Mouse (Mus musculus): ENCODE results near the gene Fntb.

The Fntb gene

DNA sequence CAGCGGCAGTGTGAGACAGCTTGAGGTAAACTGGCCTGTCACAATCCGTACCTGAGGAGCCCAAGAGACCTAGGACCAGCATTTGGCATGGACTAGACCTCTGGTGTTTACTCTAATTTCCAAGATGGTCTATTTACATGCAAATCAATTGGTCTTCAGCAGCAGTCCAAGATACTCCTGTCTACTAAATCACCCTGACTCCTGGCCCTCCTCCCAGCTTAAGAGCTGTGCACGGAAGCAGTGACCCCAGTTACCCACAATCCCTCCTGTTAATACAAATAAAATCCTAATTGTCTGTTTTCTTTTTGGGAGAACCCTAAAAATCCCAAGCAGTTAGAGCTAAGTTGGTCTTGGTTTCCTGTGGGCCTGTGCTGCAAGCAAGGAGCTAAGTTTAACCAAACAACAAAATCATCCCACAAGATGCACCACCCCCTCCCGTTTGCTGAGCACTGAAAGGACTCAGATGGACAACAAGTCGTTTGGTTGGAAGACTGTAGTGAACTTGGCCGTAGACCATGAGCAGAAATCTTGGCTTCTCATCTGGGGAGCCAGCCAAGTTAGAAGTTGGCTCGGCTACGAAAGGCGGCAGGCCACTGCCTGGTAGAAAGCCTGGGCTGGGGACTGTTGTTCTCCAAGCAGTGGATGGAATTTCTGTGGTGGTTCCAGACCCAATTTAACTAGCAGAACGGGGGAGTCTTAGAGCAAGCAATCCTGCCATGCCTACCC lies 189.5 kb downstream of the Fntb start:
- no peak for DNase-seq (ENCODE audit: low read depth, low spot score)

DNA sequence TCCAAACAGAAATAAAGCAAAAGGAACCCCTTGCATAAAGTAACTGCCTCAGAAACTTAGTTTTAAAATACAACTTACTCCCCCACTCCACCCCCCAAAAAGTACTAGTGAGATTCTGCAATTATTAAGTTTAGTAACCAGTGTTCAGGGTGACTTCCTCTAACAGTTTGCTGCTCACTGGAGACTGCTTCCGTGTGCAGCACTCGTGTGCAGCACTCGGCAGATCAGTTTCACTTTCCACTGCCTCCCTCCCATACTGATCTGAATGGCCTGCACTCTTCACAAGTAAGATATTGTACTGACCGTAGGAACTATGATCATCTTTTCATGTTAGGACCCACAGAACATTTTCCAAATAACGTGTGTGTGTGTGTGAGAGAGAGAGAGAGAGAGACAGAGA lies 192.3 kb downstream of the Fntb start:
- peak; percentile 80 for DNase-seq (ENCODE audit: low read depth, low spot score)

DNA sequence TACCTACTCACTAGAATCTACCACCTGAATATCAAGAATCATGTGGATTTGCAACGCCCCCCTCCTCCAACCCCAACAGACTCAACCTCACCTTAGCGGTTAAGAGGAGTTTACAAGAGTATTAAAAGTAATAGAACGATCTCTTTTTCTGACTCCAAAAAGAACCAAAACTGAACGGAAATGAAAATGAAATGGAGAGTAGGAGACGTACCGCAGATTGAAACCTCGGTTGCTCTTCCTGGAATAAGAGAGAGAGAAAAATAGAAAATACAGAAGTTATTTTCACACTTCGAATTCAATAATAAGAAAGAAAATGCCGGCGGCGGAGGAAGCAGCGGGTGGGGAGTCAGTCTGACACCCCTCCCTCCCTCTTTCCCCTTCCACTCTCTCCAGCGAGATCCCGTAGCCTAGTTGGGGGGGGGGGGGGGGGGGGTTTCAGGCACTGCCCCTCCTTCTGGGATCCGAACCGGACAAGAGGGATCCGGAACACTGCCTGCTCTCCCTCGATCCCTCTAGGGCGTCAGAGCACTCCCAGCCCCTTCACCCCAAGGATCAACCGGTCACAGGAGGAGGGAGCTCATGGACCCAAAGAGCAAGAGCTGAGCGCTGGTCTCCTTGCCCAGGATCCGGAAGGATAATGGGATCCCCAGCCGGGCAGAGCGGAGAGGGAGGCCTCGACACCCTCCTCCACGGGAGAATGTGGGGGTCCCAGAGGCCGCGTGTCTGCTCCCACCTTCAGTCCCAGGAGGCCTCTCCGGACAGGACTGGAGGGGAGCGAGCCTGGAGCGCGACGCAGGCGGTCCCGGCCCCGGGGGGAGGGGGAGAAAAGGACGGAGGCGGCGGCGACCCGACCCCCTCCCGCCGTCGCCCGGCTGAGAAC lies 195.9 kb downstream of the Fntb start:
- peak; percentile 36 for DNase-seq (ENCODE audit: low read depth, low spot score)

DNA sequence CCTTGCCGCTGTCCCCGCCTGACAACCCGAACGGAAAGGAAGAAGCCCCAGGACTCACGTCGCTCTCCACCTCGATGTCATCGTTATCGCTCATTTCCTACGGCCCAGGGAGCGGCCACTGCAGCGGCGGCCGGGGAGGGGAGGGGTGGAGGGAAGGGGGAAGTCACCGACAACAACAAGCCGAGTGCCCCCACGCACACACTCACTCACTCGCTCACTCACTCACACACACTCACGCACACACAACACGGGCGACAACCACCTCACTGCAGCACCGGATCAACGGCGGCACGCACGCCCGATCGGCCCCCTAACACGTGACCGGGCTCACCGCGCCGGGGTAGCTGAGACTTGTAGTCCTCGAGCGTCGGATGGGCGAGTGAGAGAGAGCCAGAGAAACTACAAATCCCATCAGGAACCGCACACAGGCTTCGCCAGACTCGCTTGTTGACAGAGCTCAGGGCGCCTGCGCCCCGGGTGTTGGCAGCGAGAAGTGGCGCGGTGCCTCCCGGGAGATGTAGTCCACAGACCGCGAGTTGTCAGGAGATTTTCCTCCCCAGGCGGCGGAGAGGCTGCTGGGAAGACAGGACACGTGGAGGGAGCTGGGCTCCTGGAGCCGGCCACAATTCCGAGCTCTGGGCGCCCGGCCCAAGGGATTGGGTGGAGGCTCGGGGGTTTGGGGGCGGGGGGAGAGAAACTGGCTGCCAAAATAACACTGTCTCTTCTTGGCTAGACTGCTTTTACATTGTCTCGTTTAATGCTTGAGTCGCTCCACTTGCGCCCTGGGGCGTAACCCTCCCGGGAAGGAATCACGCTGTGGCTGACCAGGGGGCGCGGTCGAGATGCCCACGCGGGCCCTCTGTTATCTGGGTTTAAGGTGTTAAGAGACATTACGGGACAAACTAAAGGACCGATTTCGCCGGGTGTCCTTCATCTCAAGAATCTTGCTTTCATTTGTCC lies 196.8 kb downstream of the Fntb start, which contains the start of gene Max:
TSS of gene Max (minus strand) at position 270 of the 960 bp plus-strand sequence.
- DNase-seq (ENCODE audit: low read depth, low spot score): peak; percentile 99

DNA sequence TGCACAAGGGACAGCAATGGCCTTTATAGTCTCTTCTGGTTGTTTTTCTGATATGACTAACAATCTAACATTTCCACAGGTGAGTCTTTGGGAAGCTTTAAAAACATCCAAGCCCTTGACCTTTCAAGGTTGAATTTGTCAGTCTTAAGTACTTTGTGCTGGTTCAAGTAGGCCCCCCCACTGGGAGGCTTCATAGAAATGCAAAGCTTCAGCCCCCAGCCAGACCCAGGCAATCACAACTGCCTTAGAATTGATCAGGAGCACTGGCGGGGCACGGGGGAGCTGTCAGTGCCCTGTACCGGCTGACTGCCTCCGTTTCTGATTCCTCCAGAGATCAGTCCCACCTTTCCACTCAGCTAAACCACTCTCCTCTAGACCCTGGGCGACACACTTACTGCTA lies 199.7 kb downstream of the Fntb start:
- DNase-seq (ENCODE audit: low read depth, low spot score): no peak

DNA sequence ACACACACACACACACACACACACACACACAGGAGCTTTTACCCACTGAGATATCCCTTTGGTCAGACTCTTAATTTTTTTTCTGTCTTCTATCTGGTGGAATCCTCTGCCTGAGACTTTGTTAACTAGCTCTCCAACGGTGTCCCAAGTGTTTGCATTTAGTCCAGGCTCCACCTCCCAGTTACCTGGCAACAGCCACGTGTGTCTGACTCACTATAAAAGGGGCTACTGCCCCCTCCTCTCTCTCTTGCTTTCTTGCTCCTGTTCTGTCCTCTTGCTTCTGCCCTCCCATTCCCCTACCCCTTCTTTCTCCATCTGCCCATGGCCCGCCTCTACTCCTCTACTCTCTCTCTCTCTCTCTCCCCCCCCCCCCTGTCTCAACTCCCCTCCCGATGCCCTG lies 200.5 kb downstream of the Fntb start:
- DNase-seq (ENCODE audit: low read depth, low spot score): no peak
